Mouse (Mus musculus) adrenal gland, postnatal 25 days (tissue): ENCODE measurements around the gene Cdca7l. TPM values are rescaled to one million over a fixed set of nuclear protein-coding genes. Genes with fewer than 3 reads are reported as not detected.

ENCODE experiments used
- DNase-seq: peaks from one replicate; pipeline ENCODE4 v3.0.0; 2021; ENCODE audit warnings: mixed read lengths
- total RNA-seq: library from RNA; stranded (reverse); gene quantifications from 2 replicates; pipeline ENCODE4 v1.2.3, GENCODE M21; 2021

Cdca7l gene
- total RNA-seq, 1 experiment from 2014 or later = 7.5 TPM

GRCm38 (mm10) chr12:117809327-117810017 lies 5.4 kb downstream of the Cdca7l start:
- DNase-seq = no peak

GRCm38 (mm10) chr12:117810074-117810473 lies 6.0 kb downstream of the Cdca7l start:
- DNase-seq = no peak

- no peak for DNase-seq
These were observed 16.2 kb downstream of the Cdca7l start for GRCm38 (mm10) chr12:117820138-117820858.

- no peak for DNase-seq
These were observed 16.8 kb downstream of the Cdca7l start for GRCm38 (mm10) chr12:117820859-117821221.

- DNase-seq = no peak
These were observed 17.3 kb downstream of the Cdca7l start for GRCm38 (mm10) chr12:117821394-117821793.

GRCm38 (mm10) chr12:117828350-117828749 lies 24.3 kb downstream of the Cdca7l start:
- no peak for DNase-seq

- DNase-seq = no peak
These were observed 27.4 kb downstream of the Cdca7l start for GRCm38 (mm10) chr12:117831351-117831961.

- DNase-seq = no peak
These were observed 28.1 kb downstream of the Cdca7l start for GRCm38 (mm10) chr12:117832190-117832589.

GRCm38 (mm10) chr12:117834652-117835051 lies 30.6 kb downstream of the Cdca7l start:
- no peak for DNase-seq

- DNase-seq = no peak
These were observed 31.3 kb downstream of the Cdca7l start for GRCm38 (mm10) chr12:117835371-117835770.

GRCm38 (mm10) chr12:117837376-117837775 lies 33.3 kb downstream of the Cdca7l start:
- DNase-seq = no peak

GRCm38 (mm10) chr12:117840705-117841104 lies 36.6 kb downstream of the Cdca7l start:
- no peak for DNase-seq

GRCm38 (mm10) chr12:117842676-117843075 lies 38.6 kb downstream of the Cdca7l start:
- no peak for DNase-seq

- DNase-seq = peak; percentile 58
These were observed 39.4 kb downstream of the Cdca7l start for GRCm38 (mm10) chr12:117843302-117844074.

GRCm38 (mm10) chr12:117844075-117844408 lies 40.0 kb downstream of the Cdca7l start:
- no peak for DNase-seq

- no peak for DNase-seq
These were observed 40.8 kb downstream of the Cdca7l start for GRCm38 (mm10) chr12:117844917-117845316.

GRCm38 (mm10) chr12:117848621-117849020 lies 44.5 kb downstream of the Cdca7l start:
- no peak for DNase-seq

- no peak for DNase-seq
These were observed 46.4 kb downstream of the Cdca7l start for GRCm38 (mm10) chr12:117850472-117850871.

- DNase-seq = peak; percentile 62
These were observed 49.2 kb downstream of the Cdca7l start for GRCm38 (mm10) chr12:117853316-117853715.

- no peak for DNase-seq
These were observed 52.9 kb downstream of the Cdca7l start for GRCm38 (mm10) chr12:117857023-117857422.

- no peak for DNase-seq
These were observed 53.8 kb downstream of the Cdca7l start for GRCm38 (mm10) chr12:117857884-117858283.

GRCm38 (mm10) chr12:117860840-117861239 lies 56.8 kb downstream of the Cdca7l start:
- no peak for DNase-seq

GRCm38 (mm10) chr12:117861249-117861648 lies 57.2 kb downstream of the Cdca7l start:
- DNase-seq = no peak
